Mouse (Mus musculus) liver, embryonic 14.5 days (tissue): ENCODE data around the gene Olfr231.

Experiments
- CTCF ChIP-seq: IDR thresholded peaks from 2 replicates; pipeline ENCODE4 v1.5.1; 2016; ENCODE audit warnings: antibody characterized with exemption, low read depth, control low read depth
- EP300 ChIP-seq: IDR thresholded peaks from 2 replicates; pipeline ENCODE4 v1.6.1; 2016; ENCODE audit warnings: antibody characterized with exemption, low read depth

GRCm38 (mm10) chr1:174121062-174121461, at the start of gene Olfr231:
- TF ChIP-seq CTCF (no peak), EP300 (no peak)
